Mouse (Mus musculus) right cerebral cortex, postnatal 14 days (tissue): ENCODE measurements around the gene Gm49337.
"Not testable (repeated sequence)": the region's sequence is repeated elsewhere in the genome, so short reads cannot be mapped to it uniquely, and the experiment has no call there.

Experiments used
- DNase-seq: peaks from one replicate; pipeline ENCODE4 v3.0.0; 2022

Gm49337 gene

DNA sequence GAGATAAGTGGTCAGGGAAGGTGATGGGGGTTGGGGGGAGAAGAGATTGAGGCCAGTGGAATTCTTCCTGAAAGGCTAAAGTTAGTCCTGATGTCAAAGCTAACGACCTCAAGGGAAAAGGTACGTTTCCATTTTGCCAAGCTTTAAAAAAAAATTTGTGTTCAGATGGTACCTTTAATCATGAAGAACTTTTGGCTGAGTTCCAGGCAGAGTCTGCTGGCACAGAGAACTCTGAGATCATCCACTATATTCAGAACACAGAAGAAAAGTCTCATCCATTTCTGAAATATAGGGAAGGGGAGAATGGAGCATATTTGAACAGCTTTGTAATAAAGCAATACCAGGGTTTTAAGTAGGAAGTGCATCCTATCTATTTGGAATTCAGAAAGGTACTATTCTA, 43.9 kb downstream of the Gm49337 start:
- DNase-seq, result no peak

DNA sequence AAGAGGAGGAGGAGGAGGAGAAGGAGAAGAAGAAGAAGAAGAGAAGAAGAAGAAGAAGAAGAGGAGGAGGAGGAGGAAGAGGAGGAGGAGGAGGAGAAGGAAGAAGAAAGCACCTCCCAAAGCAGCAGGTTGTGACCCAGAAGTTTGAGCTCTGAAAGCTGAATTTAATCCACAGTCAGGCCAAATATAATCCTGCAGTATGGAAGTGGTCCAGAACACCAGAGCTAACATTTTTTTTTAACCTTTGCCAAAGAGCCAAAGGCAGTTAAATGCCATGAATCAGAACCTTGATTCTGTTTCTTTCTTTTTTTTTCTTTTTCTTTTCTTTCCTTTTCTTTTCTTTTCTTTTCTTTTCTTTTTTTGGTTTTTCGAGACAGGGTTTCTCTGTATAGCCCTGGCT, 44.5 kb downstream of the Gm49337 start:
- DNase-seq, result not testable (repeated sequence)

DNA sequence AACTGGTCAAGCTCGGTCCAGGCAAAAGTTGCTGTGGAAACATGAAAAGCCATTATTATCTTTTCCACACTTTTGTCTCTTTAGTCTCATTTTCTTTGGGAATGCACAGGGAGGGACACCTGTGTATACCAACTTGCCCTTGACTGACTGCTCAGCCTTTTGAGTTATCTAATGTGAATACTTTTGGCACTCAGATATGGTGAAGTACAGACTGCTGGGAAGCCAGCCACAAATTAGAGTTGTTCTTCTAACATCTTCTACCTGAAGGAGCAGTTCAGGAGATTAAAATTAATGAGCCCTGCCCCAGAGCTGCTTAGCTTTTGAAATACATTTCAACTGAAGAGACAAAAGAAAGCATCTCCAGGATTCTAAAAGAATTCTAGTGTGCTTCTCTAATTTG, 45.9 kb downstream of the Gm49337 start:
- DNase-seq, result no peak

DNA sequence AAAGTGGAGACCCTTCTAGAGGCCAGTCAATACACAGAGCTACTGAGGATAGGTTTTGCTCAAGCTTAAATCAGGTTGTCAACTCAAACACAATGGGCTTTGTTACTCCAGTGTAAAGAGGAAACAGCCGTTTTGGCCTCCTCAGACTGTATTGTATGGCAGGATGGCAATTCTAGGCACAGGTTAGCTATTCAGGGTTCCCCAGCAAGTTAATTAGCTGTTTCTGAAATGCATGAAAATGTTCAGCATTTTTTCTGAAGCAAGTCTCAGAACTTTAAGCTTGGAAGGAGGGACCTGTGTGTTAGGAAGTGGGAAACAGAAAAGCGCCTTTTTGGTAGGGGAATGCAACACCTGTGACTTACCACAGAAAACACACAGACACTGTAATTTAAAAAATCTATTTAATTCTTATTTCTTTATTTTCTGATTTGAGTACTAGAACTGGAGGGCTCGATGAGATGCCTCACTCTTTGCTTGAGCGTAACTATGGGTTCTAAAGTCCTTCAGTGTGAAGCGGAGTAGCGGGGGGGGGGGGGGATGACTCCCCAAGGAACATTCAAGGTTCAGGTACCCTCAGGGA, 47.0 kb downstream of the Gm49337 start:
- no peak for DNase-seq

DNA sequence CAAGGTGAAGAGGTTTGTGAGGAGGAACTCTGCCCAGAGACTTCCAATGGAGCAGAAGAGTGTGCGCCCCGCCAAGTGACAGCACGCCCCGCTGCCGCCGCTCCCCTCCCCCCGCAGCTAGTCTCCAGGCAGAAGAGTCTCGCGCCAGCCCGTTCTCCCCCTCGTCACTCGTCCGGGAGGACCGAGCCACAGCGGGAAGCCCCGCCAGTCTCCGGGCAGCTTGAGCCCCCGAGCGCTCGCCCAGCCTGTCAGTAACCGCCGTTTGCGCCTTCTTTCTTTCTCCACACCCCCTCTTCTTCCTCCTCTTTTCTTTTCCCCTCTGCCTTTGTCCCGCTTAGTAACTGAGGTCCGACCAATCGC, 47.6 kb downstream of the Gm49337 start:
- no peak for DNase-seq

DNA sequence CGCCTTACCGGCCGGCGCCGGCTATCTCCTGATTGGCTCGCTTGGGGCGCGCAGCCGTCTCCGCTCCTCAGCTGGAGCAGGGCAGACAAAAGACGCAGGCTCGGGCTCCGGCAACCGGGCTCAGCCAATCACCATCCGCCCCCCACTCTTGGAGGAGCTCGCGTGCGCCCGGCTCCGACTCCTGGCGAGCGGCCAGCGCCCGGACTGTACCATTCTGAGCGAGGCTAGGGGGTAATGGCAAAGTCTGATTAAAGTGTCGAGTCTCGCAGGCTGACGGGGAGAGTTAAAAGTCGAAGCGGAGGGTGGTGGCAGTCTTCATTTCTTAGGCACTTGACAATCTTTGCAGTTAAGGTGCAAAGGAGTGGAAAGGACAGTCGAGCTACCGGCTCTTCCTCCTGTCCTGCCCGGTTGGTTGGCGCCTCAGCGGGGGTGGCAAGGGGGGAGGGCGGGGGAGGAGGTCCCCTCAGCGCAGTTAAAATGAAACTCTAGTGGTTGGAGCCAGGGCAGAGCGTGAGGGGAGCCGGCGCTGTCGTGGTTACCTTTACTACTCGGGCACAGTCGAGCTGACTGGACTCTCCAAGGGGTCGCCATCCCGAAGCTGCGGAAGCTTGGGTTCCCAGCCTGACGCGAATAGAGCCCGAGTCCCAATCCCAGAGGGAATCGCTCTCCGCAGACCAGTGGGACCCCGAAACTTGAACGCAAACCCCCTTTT, 48.1 kb downstream of the Gm49337 start, which contains the start of gene Pik3r3:
Gene Pik3r3, plus strand, starts transcription at position 479 of the 712 bp plus-strand sequence.
- DNase-seq, result peak; percentile 99

DNA sequence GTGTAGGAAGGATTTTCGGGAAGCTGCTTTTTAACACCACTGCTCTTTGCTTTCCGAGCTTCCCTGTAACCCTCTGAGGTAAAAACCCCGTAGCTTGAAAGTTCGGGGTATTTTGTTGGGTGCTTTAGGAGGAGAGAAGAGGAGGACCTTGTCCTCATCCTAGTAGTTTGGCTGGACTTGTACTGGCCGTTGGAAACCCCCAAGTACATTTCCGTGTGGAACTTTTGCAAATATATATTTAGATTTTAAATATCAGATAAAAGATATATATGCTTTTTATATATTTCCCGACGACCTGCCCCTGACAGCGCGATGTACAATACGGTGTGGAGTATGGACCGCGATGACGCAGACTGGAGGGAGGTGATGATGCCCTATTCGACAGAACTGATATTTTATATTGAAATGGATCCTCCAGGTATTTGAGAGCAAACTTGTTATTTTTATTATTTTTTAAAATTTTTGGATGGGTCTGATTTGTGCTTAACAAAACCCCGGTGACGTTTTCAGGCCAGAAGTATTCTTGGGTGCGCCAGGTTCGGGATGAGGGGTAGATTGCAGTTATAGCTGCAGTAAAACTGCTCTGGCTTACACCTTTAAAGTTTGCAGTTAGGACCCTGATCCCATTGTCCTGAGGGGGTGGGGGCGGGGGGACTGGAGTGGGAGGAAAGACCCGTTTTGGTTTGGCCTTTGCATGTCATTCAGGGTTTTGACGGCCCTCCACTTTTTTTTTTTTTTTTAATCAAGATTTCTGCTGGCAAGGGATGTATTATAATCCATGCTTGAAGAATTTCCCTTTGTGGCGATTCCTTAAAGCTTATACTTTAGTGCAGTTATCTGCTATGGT, 49.0 kb downstream of the Gm49337 start:
- no peak for DNase-seq

DNA sequence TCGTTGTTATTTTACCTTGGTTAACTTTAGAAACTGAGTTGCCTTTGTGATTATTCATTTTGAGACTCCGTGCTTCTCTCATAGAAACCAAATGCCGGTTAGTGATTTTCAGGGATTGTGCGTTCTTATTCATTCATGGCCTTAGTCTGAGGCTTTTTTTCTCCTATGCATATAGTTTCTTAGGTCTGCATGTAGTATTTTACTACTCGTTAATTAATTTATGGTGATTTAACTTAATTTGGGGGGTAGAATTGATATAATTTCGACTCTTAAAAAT, 49.6 kb downstream of the Gm49337 start:
- no peak for DNase-seq

DNA sequence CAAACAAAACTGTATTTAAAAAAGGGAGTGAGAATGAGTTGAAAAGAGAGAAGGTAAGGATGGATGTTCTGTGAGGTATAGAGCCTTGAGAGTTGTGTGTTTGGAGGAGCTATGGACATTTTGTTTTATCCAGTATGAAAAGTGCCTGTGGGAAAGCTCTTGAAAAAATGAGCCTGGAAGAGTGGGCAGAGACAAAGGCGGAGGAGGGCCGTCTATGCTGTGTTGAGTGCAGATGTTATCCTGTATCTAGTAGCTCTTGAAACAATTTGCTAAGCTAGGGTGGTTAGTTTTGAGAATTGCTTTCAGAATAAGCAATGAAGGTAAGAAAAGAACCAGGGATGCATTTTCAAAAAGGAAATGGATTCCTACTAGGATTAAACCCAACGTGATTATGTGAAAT, 70.2 kb downstream of the Gm49337 start:
- DNase-seq, result no peak

DNA sequence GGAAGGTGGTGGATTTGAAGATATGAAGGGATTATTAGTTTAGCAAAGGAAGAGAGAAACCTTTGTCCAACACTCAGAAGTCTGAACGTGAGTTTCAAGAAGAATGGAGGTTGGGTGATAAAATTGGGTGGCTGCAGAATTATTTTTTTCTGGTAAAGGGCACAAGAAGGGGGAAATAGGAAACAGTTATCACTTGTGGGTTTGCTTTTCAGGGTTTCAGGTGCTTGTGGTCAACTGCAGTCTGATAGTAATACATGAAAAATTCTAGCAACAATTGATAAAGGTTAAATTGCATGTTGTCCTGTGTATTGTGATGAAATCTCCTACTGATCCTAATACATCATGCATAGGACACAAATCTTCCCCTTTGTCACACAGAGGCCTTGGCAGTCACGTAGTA, 71.1 kb downstream of the Gm49337 start:
- no peak for DNase-seq

DNA sequence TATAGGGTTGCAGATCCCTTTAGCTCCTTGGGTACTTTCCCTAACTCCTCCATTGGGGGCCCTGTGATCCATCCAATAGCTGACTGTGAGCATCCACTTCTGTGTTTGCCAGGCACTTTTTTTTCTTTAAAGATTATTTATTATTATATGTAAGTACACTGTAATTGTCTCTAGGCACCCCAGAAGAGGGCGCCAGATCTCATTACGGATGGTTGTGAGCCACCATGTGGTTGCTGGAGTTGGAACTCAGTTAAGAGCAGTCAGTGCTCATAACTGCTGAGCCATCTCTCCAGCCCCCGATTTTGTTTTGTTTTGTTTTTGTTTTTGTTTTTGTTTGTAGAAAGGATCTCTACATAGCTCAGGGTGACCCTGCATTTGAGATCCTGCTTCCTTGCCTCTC, 72.7 kb downstream of the Gm49337 start:
- peak; percentile 31 for DNase-seq

DNA sequence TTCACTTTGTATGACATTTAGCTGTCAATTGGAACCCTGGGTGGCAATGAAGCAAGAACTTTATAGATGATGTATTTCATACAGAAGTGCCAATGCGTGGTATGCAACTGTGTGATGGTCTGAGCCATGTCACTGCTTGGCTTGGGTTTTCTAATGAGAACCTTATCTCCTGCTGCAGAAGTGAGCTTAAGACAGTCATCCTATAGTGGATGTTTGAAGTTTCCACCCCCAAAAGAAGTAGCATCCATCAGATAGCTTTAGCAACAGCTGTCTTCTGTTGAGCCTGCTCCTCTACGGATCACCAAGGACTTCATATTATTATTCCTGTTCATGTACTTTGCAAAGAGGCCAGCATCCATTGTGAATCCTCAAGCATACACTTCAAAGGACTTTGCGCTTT, 76.8 kb downstream of the Gm49337 start:
- DNase-seq, result no peak

DNA sequence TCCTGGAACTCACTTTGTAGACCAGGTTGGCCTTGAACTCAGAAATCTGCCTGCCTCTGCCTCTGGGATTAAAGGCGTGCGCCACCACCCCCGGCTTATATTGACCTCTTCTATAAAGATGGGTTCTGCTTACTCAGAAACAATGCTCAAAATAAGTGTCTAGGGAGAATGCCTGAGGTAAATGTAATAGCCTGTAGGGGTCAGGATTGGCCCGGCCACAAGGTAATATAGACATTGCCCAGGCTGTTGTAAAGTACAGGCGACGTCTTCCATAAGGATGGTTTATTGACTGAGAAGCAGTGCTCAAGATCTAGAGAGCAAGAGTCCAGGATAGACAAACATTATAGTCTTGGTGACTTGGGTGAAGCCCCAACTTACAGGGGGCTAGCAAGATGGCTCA, 95.0 kb downstream of the Gm49337 start:
- no peak for DNase-seq

DNA sequence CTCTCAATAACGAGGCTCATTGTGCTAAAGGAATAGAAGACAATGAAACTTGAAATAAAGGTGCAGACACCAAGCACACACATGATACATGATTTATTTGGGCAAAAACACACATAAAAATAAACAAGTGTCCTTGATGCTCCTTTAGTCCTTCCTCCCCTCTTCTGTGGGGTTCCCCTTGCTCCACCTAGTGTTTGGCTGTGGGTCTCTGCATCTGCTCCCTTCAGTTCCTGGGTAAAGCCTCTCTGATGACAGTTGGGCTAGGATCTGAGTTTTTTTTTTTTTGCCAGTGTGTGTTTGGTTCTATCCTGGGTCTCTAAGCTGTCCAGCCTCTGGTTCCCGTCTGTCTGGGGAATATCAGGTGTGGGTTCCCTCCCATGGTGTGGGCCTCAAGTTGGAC, 109.0 kb downstream of the Gm49337 start:
- DNase-seq, result no peak

DNA sequence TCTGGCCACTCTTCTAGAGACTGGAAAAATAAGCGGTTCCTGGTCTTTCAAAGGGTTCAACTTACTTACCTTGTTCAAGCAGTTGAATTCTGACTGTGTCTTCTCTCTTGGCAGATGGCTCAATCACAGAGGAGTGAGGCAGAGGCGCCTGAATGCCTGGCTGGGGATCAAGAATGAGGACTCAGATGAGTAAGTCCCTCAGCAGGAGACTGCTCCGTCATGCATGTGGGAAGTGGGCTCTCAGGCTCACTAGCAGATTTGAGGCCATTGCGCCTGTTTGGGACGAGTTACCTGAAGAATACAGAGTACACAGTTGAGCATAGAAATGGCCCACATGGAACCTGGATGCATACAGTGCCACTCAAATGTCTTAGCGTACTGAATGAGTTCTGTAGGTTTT, 118.4 kb downstream of the Gm49337 start:
- DNase-seq, result no peak

DNA sequence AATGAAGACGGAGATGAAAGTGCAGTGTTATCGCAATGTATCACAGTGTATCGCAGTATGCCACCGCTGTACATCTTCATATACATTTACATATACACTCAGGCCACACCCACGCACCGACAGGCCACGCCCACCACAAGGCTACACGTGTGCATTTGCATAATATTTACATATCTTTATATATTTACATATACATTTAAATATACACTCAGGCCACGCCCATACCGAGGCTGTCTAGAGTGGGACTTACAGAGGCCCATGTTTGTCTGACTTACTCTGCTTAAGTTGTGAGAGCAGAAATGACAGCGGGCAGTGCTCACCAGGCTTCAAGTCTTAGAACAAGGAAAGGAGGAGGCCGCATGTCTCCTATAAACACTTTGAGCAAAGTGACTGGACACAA, 120.1 kb downstream of the Gm49337 start:
- no peak for DNase-seq

DNA sequence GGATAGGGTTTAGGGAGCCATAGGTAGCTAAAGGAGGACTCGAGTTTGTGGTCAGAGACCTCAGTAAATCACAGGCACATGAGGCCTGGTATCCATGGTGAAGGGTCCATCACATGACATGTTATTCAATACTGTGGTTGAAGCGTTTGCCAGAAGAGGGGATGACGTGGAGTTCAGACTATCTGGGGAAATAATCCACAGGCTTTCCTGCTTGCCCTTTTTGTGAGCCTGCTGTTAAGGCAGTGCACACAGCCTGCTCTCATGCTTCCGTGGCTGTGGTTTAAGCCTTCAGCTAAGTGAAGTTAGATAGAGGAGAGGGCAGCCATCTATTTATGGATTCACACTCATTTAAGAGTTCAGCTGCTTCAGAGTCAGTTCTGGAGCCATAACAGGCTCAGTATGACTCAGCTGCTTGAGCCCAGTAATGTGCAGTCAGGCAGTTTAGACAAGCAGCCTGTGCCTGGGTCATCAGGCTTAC, 127.7 kb downstream of the Gm49337 start:
- no peak for DNase-seq

DNA sequence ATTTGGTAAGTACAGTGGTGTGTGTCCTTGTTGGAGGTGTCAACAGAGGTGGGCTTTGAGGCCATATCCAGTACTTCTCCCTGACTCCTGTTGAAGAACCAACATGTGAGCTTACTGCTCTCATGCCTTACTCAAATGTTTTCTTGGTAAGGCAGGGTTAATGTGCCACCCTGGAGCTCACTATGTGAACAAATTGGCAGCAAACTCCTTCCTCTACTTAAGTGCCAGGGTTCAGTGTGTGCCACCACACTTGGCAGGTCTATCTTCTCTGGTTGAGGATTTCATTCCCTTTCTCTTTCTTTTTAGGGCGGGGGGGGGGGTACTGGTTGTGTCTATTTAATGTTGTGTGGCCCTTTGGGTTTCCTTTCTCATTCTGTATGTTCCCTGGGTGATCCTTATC, 131.4 kb downstream of the Gm49337 start:
- no peak for DNase-seq

DNA sequence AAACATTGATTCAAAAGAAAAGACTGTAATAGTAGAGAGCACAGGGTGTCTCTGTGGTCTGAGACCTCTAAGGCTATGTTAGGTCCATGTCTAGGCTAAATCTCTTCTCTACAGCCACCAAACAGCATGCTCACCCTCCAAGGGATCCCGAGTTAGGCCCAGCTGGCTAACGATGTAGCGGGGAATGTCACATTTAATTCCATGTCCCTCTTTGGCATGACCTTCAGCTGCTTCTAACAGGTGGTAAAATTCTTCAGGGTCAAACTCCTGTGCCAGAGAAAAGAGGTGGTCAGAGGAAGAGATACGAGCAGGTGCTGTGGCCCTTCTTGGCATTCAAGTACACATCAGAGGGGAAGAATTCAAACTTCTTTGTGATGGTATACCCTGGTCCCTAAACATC, 144.4 kb downstream of the Gm49337 start:
- DNase-seq, result no peak

DNA sequence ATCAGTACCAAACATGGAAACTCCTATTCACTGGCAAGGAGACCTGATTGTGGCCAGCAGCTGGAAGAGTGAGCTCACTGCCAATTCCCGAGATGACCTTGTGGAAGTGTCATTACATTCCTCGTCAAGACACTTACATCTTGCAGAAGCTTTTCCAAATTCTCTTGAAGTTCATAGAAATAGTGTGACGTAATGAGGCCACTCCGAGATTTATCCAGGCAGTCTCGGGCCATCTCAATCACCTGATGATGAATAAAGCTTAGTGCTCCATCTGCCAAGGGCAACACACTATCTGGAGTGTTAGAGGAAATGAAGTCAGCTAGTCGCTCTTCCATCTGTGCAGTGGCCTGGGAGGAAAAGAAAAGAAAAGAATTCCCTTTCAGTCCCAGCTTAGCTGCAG, 148.9 kb downstream of the Gm49337 start:
- no peak for DNase-seq

DNA sequence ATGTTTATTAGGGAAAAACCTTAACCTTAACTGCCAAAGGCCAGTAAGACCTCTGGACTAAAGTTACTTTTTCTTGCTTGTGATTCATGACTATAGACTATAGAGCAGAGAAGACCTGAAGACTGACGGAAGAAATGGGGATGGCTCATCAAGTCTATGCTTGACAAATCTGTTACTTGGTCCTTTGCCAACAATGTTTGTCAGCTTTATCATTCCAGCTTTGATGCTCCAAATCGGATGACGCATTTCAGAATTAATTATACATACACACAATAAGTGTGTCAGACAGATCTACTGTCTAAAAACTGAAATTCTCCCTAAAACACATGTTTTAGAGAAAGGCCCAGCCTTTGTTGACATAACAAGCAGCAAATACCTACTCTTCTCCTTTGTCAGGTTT, 156.1 kb downstream of the Gm49337 start:
- no peak for DNase-seq

DNA sequence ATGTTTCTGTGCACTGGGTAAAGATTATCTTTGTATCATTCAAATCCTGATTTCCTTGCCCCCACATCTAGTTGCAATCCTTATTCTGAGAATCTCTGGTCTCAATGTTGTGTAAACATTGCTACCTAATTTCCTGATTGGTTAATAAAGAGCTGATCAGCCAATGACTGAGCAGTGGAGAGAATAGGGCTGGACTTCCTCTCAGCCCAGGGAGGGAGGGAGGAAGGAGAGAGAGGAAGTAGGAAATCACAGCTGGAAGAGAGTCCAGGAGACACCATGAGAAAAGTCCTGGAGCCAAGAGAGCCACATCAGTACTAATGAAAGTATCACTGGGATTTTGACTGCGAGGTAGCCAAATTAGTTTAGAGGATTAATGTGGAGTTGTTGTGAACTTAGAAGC, 163.1 kb downstream of the Gm49337 start:
- DNase-seq, result no peak

DNA sequence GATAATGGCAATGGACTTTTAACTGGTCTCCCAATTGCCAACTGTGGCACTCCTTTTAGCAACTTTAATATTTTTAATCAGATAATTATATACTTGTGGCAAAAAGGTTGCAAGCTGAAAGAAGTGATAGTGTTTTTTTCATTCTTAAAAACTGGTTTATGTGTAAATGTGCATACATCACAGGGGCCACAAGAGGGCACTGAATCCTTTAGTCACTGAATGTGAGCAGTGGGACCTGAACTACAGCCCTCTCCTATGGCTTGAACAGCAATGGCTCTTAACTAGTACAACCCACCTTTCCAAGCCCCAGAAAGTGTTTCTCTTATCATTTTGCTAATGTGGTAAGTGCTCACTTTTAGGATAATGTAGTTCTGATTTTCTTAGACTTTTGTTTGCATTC, 168.9 kb downstream of the Gm49337 start:
- DNase-seq, result peak; percentile 71
